Mouse (Mus musculus): ENCODE measurements around the gene Ube4a.

- TF ChIP-seq CTCF (conservative IDR thresholded peaks at IDR 0.05; ENCODE audit: low read length) = no peak
- no peak for TF ChIP-seq POU5F1 (IDR thresholded peaks at IDR 0.05; ENCODE audit: borderline replicate concordance, low read length)
Measured at GRCm38 (mm10) chr9:44903856-44904255, 61.5 kb downstream of the Ube4a start.

All from E14TG2a.4 (cell line).